Mouse (Mus musculus) gastrocnemius, adult 2 months (tissue): ENCODE data around the gene Msto1. TPM values are rescaled to one million over a fixed set of nuclear protein-coding genes. Genes with fewer than 3 reads are reported as not detected.
"Not testable (repeated sequence)": the region's sequence is repeated elsewhere in the genome, so short reads cannot be mapped to it uniquely, and the experiment has no call there.

Source experiments
- DNase-seq: peaks from one replicate; pipeline ENCODE4 v3.0.0; 2022
- H3K27ac ChIP-seq: fragments of 200-600 bp; 2 replicates; pipeline ENCODE4 v1.8.1; 2022; ENCODE audit warnings: mild to moderate bottlenecking
- H3K4me3 ChIP-seq: fragments of 200-600 bp; 2 replicates; pipeline ENCODE4 v1.8.1; 2022; ENCODE audit warnings: mild to moderate bottlenecking, moderate library complexity
- CTCF ChIP-seq: fragments of 200-600 bp; IDR thresholded peaks from 2 replicates; pipeline ENCODE4 v1.8.1; 2022; ENCODE audit warnings: antibody characterized with exemption, mild to moderate bottlenecking, moderate library complexity
- intact Hi-C: fragments of 180-260 bp; cut with DNase I; formaldehyde crosslinking; loops from one replicate; pipeline ENCODE4 v1.15.1; 2025
- total RNA-seq, 2 experiments: library from RNA; stranded (reverse); gene quantifications; 2 replicates each; pipeline ENCODE4 v1.2.3; 2021

Gene Msto1
- total RNA-seq, 2 experiments from 2014 or later: 7.0 to 8.6 TPM

- no peak for DNase-seq
- no peak overlapping the region for H3K4me3 ChIP-seq
- H3K27ac ChIP-seq: no peak overlapping the region
- intact Hi-C loops: no loop called here
- no peak for TF ChIP-seq CTCF
Observed at GRCm38 (mm10) chr3:88929501-88929900, 15.7 kb upstream of the Msto1 start.

DNA sequence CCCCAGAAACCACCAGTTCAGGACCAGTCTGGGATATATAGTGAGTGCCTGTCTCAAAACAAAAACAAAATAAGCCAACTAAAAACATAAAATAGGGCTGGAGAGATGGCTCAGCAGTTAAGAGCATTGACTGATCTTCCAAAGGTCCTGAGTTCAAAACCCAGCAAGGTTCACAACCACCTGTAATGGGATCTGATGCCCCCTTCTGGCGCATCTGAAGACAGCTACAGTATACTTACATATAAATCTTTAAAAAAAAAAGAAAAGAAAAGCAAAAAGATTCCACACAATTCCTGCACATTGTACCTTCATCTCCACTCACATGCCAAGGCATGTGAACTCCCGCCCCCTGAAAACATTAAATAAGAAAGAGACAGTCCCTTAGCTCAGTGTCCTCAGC is 11.9 kb upstream of the Msto1 start:
- H3K27ac ChIP-seq: peak overlapping the region; percentile 66
- TF ChIP-seq CTCF: 0 out of 2 replicates have a peak, but pooled peaks have one; percentile 9
- H3K4me3 ChIP-seq: no peak overlapping the region
- no peak for DNase-seq
- intact Hi-C loops: no loop called here

- H3K4me3 ChIP-seq: no peak overlapping the region
- H3K27ac ChIP-seq: peak overlapping the region; percentile 66; the same call in 1 of the 2 replicates
- intact Hi-C loops: no loop called here
- TF ChIP-seq CTCF: no peak
- peak; percentile 51 for DNase-seq
Observed at GRCm38 (mm10) chr3:88923989-88924591, 10.3 kb upstream of the Msto1 start.

GRCm38 (mm10) chr3:88921411-88921810 is 7.6 kb upstream of the Msto1 start:
- no peak for TF ChIP-seq CTCF
- H3K27ac ChIP-seq: no peak overlapping the region
- intact Hi-C loops: no loop called here

GRCm38 (mm10) chr3:88918981-88919380 is 5.2 kb upstream of the Msto1 start:
- peak; percentile 39 for DNase-seq
- intact Hi-C loops: no loop called here
- H3K27ac ChIP-seq: no peak overlapping the region
- no peak overlapping the region for H3K4me3 ChIP-seq
- TF ChIP-seq CTCF: no peak

More at GRCm38 (mm10) chr3:88921411-88921810, 7.6 kb upstream of the Msto1 start:
- H3K4me3 ChIP-seq: no peak overlapping the region
- no peak for DNase-seq

DNA sequence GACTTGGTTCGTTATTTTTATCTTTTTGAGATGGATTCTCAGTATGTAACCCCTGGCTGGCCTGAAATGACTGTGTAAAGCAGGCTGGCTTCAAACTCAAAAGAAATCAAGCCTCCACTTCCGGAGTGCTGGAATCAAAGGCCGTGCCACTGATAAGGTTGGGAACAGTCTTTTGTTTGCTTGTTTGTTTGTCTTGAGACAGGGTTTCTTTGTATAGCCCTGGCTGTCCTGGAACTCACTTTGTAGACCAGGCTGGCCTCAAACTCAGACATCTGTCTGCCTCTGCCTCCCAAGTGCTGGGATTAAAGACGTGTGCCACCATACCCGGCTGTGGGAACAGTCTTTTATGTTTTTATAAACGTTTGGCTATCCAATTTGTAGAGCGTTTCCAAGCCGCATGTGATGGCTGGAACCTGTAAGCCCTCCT is 598 bp upstream of the Msto1 start:
- TF ChIP-seq CTCF: no peak
- Histone ChIP-seq H3K4me3 (peak overlapping the region; percentile 73), H3K27ac (peak overlapping the region; percentile 95)
- intact Hi-C loops: no loop called here
- no peak for DNase-seq

GRCm38 (mm10) chr3:88912585-88912984 is 1.2 kb downstream of the Msto1 start:
- no peak for DNase-seq
- intact Hi-C loops: no loop called here
- no peak for TF ChIP-seq CTCF
- Histone ChIP-seq H3K4me3 (no peak overlapping the region), H3K27ac (no peak overlapping the region)

- no peak for TF ChIP-seq CTCF
- intact Hi-C loops: no loop called here
- Histone ChIP-seq H3K27ac (no peak overlapping the region), H3K4me3 (no peak overlapping the region)
- no peak for DNase-seq
Observed at GRCm38 (mm10) chr3:88906393-88907159, 7.2 kb downstream of the Msto1 start.

DNA sequence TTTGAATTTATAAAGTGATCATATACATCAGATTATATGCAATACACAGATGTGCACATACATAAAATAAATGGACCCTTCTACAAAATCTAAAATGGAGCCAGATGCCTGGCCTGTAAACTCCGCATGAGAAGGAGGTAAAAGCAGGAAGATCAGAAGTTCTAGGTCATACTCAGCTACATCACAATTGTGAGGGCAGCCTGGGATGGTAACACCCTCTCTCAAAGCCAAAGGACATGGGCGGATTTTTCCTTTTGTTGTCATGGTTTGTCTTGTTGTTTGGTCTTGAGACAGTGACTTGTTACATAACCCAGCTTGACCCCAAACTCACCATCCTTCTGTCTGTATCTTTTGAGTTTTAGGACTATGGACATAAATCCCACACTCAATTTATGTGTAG is 8.1 kb downstream of the Msto1 start:
- H3K27ac ChIP-seq: no peak overlapping the region
- intact Hi-C loops: no loop called here
- no peak for TF ChIP-seq CTCF

DNA sequence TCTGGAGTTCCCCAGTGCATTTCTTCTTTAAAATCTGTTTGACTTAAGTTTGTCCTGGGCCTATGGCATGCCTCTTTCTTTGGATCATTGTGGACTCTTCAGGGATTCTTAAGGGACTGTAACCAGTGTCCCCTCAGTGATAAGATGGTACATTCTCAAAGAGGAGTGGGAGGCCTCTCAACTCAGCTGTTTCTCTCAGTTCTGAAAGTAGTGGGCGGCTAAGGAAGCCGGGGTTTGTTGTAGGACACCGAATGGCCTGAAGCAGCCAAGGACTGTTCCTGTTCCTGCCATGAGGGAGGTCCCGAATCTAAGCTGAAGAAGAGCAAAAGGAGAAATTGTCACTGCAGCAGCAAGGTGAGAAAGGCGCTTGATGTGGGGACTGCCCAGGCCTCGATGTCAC is 8.6 kb downstream of the Msto1 start:
- DNase-seq: no peak
- H3K27ac ChIP-seq: no peak overlapping the region
- no peak for TF ChIP-seq CTCF
- H3K4me3 ChIP-seq: no peak overlapping the region
- intact Hi-C loops: no loop called here

More for the DNA sequence above, 8.1 kb downstream of the Msto1 start:
- DNase-seq: no peak
- no peak overlapping the region for H3K4me3 ChIP-seq

DNA sequence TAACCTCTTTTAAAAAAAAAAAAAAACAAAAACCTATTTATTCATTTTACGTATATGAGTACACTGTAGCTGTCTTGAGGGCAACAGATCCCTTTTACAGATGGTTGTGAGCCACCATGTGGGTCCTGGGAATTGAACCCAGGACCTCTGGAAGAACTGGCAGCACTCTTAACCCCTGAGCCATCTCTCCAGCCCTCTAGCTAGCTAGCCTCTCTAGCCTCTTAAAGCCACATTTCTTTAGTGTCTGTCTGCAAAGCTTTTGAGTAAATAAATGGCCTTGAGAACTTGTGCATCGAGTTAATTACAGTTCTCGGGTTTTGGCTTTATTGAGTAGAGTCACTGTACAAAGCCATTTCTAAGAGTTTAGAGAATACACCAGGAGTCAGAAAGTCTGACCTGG is 9.0 kb downstream of the Msto1 start:
- Histone ChIP-seq H3K4me3 (no peak overlapping the region), H3K27ac (no peak overlapping the region)
- no peak for TF ChIP-seq CTCF
- intact Hi-C loops: no loop called here
- no peak for DNase-seq

DNA sequence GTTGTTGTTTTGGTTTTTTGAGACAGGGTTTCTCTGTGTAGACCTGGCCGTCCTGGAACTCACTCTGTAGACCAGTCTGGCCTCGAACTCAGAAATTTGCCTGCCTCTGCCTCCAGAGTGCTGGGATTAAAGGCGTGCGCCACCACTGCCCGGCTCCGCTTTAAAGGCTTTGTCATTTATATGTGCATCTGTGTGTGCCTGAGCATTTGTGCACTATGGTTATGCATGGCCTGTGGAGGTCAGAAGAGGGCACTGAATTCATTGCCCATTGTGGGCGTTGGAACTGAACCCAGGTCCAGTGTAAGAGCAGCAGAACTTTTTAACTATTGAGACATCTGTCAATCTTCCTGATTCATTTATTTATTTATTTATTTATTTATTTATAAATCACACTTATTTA is 20.8 kb downstream of the Msto1 start:
- DNase-seq, H3K27ac ChIP-seq, H3K4me3 ChIP-seq, intact Hi-C loops: not testable (repeated sequence)

GRCm38 (mm10) chr3:88882536-88882935 is 31.3 kb downstream of the Msto1 start:
- H3K4me3 ChIP-seq, intact Hi-C loops, DNase-seq, H3K27ac ChIP-seq: not testable (repeated sequence)

DNA sequence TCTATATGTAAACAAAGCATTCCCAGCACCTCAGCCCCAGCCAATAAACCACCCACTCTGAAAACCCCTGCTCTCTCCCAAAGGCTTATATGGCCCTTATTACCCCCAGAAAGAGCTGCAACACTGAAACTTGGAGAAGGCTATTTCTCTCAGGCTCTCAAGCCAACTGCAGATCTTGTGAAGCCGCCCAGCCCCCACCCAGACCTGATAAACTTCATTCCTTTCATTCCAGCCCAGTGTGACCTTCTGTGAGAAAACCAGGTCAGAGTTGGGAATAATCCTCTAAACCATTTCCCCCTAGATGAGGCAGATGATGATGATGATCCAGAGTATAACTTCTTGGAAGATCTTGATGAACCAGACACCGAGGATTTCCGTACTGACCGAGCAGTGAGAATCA is 45.4 kb downstream of the Msto1 start:
- H3K4me3 ChIP-seq, H3K27ac ChIP-seq, intact Hi-C loops, DNase-seq: not testable (repeated sequence)

GRCm38 (mm10) chr3:88867177-88867576 is 46.6 kb downstream of the Msto1 start:
- H3K4me3 ChIP-seq, DNase-seq, intact Hi-C loops, H3K27ac ChIP-seq: not testable (repeated sequence)

- intact Hi-C loops, H3K27ac ChIP-seq, H3K4me3 ChIP-seq, DNase-seq: not testable (repeated sequence)
Observed at GRCm38 (mm10) chr3:88866735-88867134, 47.1 kb downstream of the Msto1 start.
